Mouse (Mus musculus): ENCODE data around the gene Megf8. TPM values are rescaled to one million over a fixed set of nuclear protein-coding genes. Genes with fewer than 3 reads are reported as not detected.
"Not testable (repeated sequence)": the region's sequence is repeated elsewhere in the genome, so short reads cannot be mapped to it uniquely, and the experiment has no call there.

The Megf8 gene
- total RNA-seq, 2 experiments from 2014 or later = 0.42 TPM; not detected in 1

- no peak for ATAC-seq (replicated peaks; ENCODE audit: low FRiP score, poor library complexity, severe bottlenecking)
Measured at GRCm38 (mm10) chr7:25323219-25323618, 6.3 kb downstream of the Megf8 start.

- not testable (repeated sequence) for ATAC-seq (replicated peaks; ENCODE audit: low FRiP score, poor library complexity, severe bottlenecking)
Measured at GRCm38 (mm10) chr7:25325431-25325830, 8.5 kb downstream of the Megf8 start.

- no peak for ATAC-seq (replicated peaks; ENCODE audit: low FRiP score, poor library complexity, severe bottlenecking)
Measured at GRCm38 (mm10) chr7:25326233-25326632, 9.3 kb downstream of the Megf8 start.

GRCm38 (mm10) chr7:25333596-25334307 is 16.8 kb downstream of the Megf8 start:
- peak; percentile 72 for ATAC-seq (replicated peaks; ENCODE audit: low FRiP score, poor library complexity, severe bottlenecking)

DNA sequence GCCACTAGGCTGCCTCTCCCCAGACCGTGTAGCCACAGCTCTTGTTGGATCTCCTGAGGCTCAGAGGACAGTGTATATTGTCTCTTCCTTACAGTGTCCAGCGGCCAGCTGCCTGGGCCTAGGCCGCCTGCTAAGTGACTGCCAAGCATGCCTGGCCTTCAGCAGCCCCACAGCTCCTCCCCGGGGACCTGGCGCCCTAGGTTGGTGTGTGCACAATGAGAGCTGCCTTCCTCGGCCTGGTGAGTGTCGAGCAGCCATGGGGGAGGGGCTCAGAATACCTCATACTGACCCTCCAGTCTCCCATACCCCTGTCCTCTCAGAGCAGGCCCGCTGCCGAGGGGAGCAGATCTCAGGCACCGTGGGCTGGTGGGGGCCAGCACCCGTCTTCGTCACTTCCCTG is 17.5 kb downstream of the Megf8 start:
- ATAC-seq (replicated peaks; ENCODE audit: low FRiP score, poor library complexity, severe bottlenecking) = no peak

DNA sequence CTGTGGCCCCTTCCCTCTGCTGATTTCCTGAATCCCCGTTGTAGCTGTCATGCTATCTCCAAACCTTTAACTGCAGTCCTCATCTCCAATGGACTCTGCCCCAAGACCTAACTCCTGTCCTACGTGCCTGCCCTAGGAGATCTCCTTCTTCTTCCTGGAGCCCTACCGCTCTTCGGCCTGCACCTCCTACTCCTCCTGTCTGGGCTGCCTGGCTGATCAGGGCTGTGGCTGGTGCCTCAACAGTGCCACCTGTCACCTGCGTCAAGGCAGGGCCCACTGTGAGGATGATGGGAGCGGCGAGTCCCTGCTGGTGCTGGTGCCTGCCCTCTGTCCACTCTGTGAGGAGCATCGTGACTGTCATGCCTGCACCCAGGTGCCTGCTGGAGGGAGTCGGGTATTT is 22.4 kb downstream of the Megf8 start:
- ATAC-seq (replicated peaks; ENCODE audit: low FRiP score, poor library complexity, severe bottlenecking) = no peak

DNA sequence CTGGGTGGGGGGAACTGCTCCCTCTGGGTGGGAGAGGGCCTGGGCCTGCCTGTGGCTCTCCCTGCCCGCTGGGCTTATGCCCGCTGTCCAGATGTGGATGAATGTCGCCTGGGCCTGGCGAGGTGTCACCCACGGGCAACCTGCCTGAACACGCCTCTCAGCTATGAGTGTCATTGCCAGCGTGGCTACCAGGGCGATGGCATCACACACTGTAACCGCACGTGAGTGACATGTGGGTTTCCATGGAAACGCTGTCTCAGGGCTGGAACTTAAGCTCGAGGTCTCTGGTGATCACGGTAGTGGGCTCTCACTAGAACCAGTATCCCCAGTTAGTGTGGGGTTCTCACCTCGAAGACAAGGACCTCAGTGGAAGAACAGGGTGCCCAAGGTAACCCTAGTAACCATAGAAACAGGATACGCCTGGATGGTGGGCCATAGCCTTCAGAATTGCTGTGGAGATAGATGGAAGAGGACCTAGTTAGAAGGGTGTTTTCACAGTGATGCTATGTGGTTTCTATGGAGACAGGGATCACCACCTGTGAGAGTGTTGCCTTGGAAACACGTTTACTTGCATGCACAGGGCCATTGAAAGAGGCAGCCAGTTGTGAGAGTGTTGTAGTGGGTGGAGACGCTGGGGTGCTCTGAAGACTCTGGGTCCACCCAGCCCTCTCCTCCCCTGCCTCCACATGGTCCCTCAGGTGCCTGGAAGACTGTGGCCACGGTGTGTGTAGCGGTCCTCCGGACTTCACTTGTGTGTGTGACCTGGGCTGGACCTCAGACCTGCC is 24.2 kb downstream of the Megf8 start:
- ATAC-seq (replicated peaks; ENCODE audit: low FRiP score, poor library complexity, severe bottlenecking) = no peak

GRCm38 (mm10) chr7:25348861-25349260 is 31.9 kb downstream of the Megf8 start:
- ATAC-seq (replicated peaks; ENCODE audit: low FRiP score, poor library complexity, severe bottlenecking) = no peak

DNA sequence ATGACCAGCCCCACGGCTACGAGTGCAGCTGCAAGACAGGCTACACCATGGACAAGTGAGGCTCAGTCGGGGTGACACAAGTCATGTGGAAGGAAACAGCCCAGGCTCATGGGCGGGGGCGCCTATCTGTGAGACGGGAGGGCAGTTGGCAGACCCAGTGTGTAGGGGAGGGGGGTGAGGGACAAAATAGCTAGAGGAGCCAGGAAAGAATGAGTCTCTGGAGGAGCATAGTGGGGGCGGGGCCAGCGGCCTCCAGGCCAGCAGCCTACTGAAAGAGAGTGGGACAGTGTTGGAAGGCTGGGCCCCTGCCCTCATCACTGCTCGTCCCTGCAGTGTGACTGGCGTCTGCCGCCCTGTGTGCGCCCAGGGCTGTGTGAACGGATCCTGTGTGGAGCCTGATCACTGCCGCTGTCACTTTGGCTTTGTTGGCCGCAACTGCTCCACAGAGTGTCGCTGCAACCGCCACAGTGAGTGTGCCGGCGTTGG is 41.8 kb downstream of the Megf8 start:
- ATAC-seq (replicated peaks; ENCODE audit: low FRiP score, poor library complexity, severe bottlenecking) = no peak

GRCm38 (mm10) chr7:25363151-25363550 is 46.2 kb downstream of the Megf8 start:
- ATAC-seq (replicated peaks; ENCODE audit: low FRiP score, poor library complexity, severe bottlenecking) = peak; percentile 26; the same call in 1 of the 2 replicates

GRCm38 (mm10) chr7:25363632-25364031 is 46.7 kb downstream of the Megf8 start:
- ATAC-seq (replicated peaks; ENCODE audit: low FRiP score, poor library complexity, severe bottlenecking) = no peak

DNA sequence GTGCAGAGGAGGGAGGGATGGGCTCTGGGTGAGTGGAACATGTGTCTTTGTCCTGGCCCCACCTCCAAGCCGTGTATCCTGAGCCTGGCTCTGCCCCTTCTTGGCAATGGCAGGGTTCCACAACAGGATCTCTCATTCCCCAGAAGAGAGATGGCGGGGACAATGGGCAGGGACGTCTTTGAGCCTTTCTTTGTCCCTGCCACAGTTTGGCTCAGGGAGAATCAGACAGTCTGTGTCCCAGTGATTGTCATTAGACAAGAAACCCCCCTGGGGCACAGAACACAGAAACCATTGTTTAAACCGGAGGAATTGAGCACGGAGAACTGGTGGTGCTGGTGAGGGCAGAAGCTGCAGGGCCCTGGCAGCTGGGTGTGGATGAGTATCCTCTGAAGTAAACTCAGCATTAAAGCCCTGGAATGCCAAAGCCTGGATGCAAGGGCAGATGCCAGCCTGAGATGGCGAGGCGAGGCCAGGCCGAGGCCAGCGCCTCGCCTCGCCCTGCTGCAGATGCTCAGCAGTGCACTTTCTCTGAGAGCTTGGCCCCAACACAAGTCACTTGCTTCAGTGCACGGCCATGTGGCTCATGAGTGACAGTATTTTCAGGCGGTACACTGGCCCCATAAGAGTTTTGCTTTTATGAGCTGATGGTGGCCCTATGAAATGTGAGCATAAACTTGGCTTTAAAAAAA is 49.1 kb downstream of the Megf8 start:
- no peak for ATAC-seq (replicated peaks; ENCODE audit: low FRiP score, poor library complexity, severe bottlenecking)

DNA sequence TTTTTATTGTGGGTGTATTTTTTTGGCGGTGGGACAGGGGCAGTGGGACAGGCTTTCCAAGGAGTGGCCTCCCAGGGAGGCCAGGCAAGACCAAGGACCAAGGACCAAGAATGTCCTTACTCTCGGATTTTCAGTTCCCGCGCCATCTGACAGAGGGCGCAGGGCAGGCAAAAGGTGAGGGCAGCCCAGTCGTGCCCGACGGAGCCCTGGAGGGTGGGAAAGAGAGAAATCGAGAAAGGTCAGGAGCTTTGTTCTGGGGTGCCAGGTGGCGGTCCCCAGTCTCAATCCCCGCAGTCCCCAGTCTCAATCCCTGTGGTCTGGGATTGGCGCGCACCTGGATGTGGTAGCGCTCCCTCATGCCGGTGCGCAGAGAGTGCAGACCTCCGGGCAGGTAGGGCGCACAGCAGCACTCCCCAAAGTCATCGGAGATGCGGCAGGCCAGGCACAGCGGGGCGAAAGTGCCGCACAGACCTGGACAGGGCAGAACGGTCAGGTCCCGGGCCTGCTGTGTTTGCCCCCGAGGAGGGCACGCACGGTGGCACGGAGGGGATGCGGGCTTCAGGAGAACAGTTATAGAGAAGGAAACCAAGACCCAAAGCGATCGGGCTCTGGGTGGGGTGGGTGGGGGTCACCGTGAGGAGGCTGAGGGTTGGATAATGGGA is 50.8 kb downstream of the Megf8 start:
- no peak for ATAC-seq (replicated peaks; ENCODE audit: low FRiP score, poor library complexity, severe bottlenecking)

DNA sequence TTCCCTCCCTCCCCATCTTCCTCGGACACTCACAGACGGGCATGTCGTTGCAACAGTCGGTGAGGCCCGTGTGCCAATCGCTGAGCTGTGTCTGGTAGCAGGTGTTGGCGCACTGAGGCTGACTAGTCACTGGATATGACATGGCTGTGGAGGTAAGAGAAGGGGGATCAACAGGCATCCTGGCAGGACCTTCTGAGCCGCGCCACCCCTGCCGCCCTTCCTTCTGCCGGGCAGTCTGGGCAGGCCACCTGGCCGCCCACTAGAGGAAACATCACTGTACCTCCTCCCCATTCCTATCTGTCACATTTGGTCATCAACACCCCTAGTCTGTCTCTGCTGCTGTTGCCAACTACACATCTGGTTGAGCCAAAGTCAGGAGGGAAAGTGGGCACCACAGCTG is 51.4 kb downstream of the Megf8 start:
- no peak for ATAC-seq (replicated peaks; ENCODE audit: low FRiP score, poor library complexity, severe bottlenecking)

GRCm38 (mm10) chr7:25369058-25369749 is 52.2 kb downstream of the Megf8 start, which contains the start of gene Cnfn:
Gene Cnfn, minus strand, starts transcription at chr7:25369724.
- no peak for ATAC-seq (replicated peaks; ENCODE audit: low FRiP score, poor library complexity, severe bottlenecking)

GRCm38 (mm10) chr7:25372441-25372840 is 55.5 kb downstream of the Megf8 start:
- no peak for ATAC-seq (replicated peaks; ENCODE audit: low FRiP score, poor library complexity, severe bottlenecking)

DNA sequence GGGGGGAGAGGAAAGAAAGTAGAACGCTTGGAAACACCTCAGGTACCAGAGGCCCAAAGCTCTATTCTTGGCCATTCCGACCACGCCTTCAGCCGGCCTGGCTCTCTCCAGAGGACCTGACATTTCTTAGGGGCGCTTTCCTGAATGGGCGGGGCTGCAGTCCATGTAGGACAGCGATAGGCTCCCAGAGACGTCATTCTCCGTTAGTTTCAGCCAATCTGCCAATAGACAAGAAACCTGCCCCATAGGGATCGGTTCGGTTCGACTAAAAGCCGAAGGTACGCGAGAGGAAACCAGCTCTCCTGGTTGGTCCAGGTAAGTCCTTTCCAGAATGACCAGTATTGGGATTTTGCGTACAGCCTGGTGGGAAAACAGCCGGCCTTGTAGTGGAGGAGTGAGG is 59.6 kb downstream of the Megf8 start:
- ATAC-seq (replicated peaks; ENCODE audit: low FRiP score, poor library complexity, severe bottlenecking) = no peak

GRCm38 (mm10) chr7:25377100-25377700 is 60.2 kb downstream of the Megf8 start:
- ATAC-seq (replicated peaks; ENCODE audit: low FRiP score, poor library complexity, severe bottlenecking) = no peak

Measured in erythroid progenitor cell, adult 5-6 weeks (primary cell).